Mouse (Mus musculus) brain, embryonic 14.5 days (tissue): Measurements from ENCODE around the gene Vamp1.

Source experiments
- CTCF ChIP-seq: fragments of 200-500 bp; IDR thresholded peaks from 2 replicates; pipeline ENCODE4 v1.5.1; 2012; ENCODE audit warnings: inconsistent platforms, mild to moderate bottlenecking, moderate library complexity, borderline replicate concordance; ENCODE audit not compliant: insufficient read depth, insufficient read length; ENCODE audit errors: extremely low read depth
- POLR2A ChIP-seq: fragments of 200-500 bp; IDR thresholded peaks from 2 replicates; pipeline ENCODE4 v1.6.1; 2012; ENCODE audit warnings: mild to moderate bottlenecking, inconsistent platforms, borderline replicate concordance; ENCODE audit not compliant: poor library complexity, insufficient read depth, insufficient read length, severe bottlenecking; ENCODE audit errors: extremely low read depth

GRCm38 (mm10) chr6:125217899-125218298, 2.5 kb downstream of the Vamp1 start:
- TF ChIP-seq CTCF (no peak), POLR2A (no peak)
